10 mouse cellular contexts compared by ENCODE assay signal in the genomic region with DNA sequence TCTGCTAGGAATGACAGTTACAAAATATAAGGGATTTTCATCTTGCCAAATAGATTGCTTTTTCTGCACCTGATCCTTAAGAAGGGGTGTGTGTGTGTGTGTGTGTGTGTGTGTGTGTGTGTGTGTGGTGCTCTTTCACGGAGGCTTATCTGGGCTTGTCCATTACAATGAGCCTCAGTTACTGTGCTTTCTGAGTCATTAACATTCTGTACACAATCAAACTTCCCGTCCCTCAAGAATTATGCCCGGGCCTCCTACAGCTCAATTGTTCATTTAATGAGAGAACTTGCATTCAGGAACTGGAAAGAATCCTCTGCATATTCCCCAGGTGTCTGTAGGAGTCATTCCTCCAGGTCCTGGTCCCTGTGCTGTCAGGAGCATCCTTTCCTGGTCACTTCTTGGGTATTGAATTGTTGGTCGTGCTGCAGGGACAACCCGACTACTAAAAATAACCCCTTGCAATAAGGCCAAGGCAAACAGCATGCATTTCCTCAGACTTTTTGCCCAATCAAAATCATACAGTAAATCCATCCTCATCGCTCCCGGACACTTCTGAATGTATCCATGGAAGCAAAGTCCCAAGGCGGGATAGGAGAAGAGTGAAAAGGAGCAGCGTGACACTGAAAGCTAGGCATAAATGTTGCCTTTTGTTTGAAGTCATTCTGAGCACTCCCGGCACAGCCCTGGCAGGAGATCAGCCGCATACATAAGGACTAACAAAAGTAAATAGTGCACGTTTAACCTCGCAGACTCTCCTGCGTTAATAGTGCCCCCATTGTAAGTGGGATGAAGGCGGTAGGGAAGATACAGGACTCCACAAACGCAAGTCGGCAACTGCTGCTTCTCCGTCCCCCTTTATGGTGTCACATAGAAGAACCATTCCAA. TPM values are rescaled to one million over a fixed set of nuclear protein-coding genes. Genes with fewer than 3 reads are reported as not detected.
A peak's percentile ranks its signal among the peaks of the same experiment; 100 is the strongest.
DNase-seq lines count a peak whose midpoint lies in the region; ATAC-seq and TF ChIP-seq lines count a peak whose summit lies in the region.
"Had no signal": no experiment of that assay in that cellular context is flagged by ENCODE, and none has a peak within 500 bp of the region (broad histone marks: within the 10 kb centered on the region; RNA-seq: fewer than 3 reads in every experiment).

No protein-coding gene starts in this region.

- 0 out of 2 replicates have a peak, but pooled peaks cover 2% of the 10 kb centered on the region for H3K27me3 ChIP-seq in heart, embryonic 13.5 days (replicated peaks)
- H3K27me3 ChIP-seq in cerebellum, adult 2 months (ENCODE audit: control insufficient read depth, insufficient read depth, low read length), result no peaks in the 10 kb centered on the region
- H3K27me3 ChIP-seq in forebrain, embryonic 16.5 days (replicated peaks; ENCODE audit: control insufficient read depth, insufficient read depth, low read length), result no peaks in the 10 kb centered on the region
- H3K27me3 ChIP-seq in midbrain, embryonic 14.5 days (ENCODE audit: control insufficient read depth, insufficient read depth, low read length), result no peaks in the 10 kb centered on the region

- H3K27ac ChIP-seq in heart, embryonic 13.5 days (replicated peaks), result no peak overlapping the region
- H3K27ac ChIP-seq in cerebellum, adult 2 months (ENCODE audit: insufficient read depth, low read length), result peak overlapping the region; percentile 67
- peak overlapping the region; percentile 44 for H3K27ac ChIP-seq in forebrain, embryonic 16.5 days (ENCODE audit: low read length)
- peak overlapping the region; percentile 60 for H3K27ac ChIP-seq in midbrain, embryonic 14.5 days (replicated peaks; ENCODE audit: low read depth, low read length)
- H3K27ac ChIP-seq: liver, embryonic 15.5 days had no signal

- no peak for ATAC-seq in heart, embryonic 13.5 days (ENCODE audit: extremely low read depth, insufficient number of reproducible peaks, low FRiP score, low TSS enrichment)
- peak; percentile 46 for ATAC-seq in forebrain, embryonic 16.5 days
- ATAC-seq in midbrain, embryonic 14.5 days (ENCODE audit: low FRiP score, low TSS enrichment), result peak; percentile 69
- ATAC-seq: CD4-positive, CD25-positive, alpha-beta regulatory T cell, adult 4 months had no signal

- H3K4me2 ChIP-seq in heart, embryonic 13.5 days, result peak overlapping the region; percentile 68
- peak overlapping the region; percentile 59 for H3K4me2 ChIP-seq in forebrain, embryonic 16.5 days (ENCODE audit: low read length)
- peak overlapping the region; percentile 51 for H3K4me2 ChIP-seq in midbrain, embryonic 14.5 days (ENCODE audit: low read length)
- H3K4me2 ChIP-seq: liver, embryonic 15.5 days had no signal

- H3K4me1 ChIP-seq in heart, embryonic 13.5 days, result no peaks in the 10 kb centered on the region
- peaks cover 10% of the 10 kb centered on the region; the same call in 1 of the 2 replicates for H3K4me1 ChIP-seq in cerebellum, adult 2 months (ENCODE audit: control insufficient read depth, insufficient read depth, low read length)
- no peaks in the 10 kb centered on the region; the same call in 1 of the 2 replicates for H3K4me1 ChIP-seq in forebrain, embryonic 16.5 days (replicated peaks; ENCODE audit: control insufficient read depth, insufficient read depth, low read length)
- H3K4me1 ChIP-seq in midbrain, embryonic 14.5 days (ENCODE audit: control insufficient read depth, insufficient read depth, low read length), result no peaks in the 10 kb centered on the region
- H3K4me1 ChIP-seq: liver, embryonic 15.5 days had no signal

- DNase-seq in heart, postnatal 36 days, result no peak
- DNase-seq in cerebellum, adult 2 months, result peak; percentile 55 to 79
- peak; percentile 61 for DNase-seq in midbrain, embryonic 14.5 days
- DNase-seq in urinary bladder, postnatal 10 days (ENCODE audit: low spot score), result no peak
- no peak for DNase-seq in yolk sac, embryonic 10.5 days (ENCODE audit: low spot score)
- DNase-seq in adrenal gland, adult 8-10 months, result no peak

- no peaks in the 10 kb centered on the region for H3K36me3 ChIP-seq in heart, embryonic 13.5 days
- H3K36me3 ChIP-seq in forebrain, embryonic 16.5 days (ENCODE audit: control insufficient read depth, insufficient read depth), result no peaks in the 10 kb centered on the region
- no peaks in the 10 kb centered on the region for H3K36me3 ChIP-seq in midbrain, embryonic 14.5 days (ENCODE audit: control insufficient read depth, insufficient read depth, low read length)
- H3K36me3 ChIP-seq: liver, embryonic 15.5 days had no signal

- peak; percentile 49; the same call in 1 of the 2 replicates for TF ChIP-seq POLR2A in cerebellum, adult 2 months (IDR thresholded peaks at IDR 0.05; ENCODE audit: borderline replicate concordance, insufficient read depth, low read length)

- peak overlapping the region; percentile 40 for H3K9ac ChIP-seq in heart, embryonic 13.5 days
- peak overlapping the region; percentile 34; the same call in 1 of the 2 replicates for H3K9ac ChIP-seq in forebrain, embryonic 16.5 days (replicated peaks; ENCODE audit: low read depth, low read length)
- peak overlapping the region; percentile 20; the same call in 1 of the 2 replicates for H3K9ac ChIP-seq in midbrain, embryonic 14.5 days (replicated peaks; ENCODE audit: low read length)
- H3K9ac ChIP-seq: liver, embryonic 15.5 days had no signal

- intact Hi-C loops in heart, postnatal 36 days (cut with DNase I), result loop anchor here (1.0 kb wide), 1 partner anchor 35 kb away; no protein-coding TSS in a partner anchor

- WGBS in heart, embryonic 13.5 days, result 22% methylated on average over 18 of the region's 18 CpGs
- WGBS in cerebellum, adult 2 months, result 6% methylated on average over 18 of the region's 18 CpGs
- 15% methylated on average over 18 of the region's 18 CpGs for WGBS in forebrain, embryonic 16.5 days
- 23% methylated on average over 18 of the region's 18 CpGs for WGBS in midbrain, embryonic 14.5 days

- no peak for TF ChIP-seq CTCF in cerebellum, adult 2 months (IDR thresholded peaks at IDR 0.05; ENCODE audit: borderline replicate concordance, insufficient read depth, low read depth, low read length)

- no peaks in the 10 kb centered on the region for H3K9me3 ChIP-seq in heart, embryonic 13.5 days
- H3K9me3 ChIP-seq in forebrain, embryonic 16.5 days (ENCODE audit: control insufficient read depth, low read length), result no peaks in the 10 kb centered on the region
- H3K9me3 ChIP-seq in midbrain, embryonic 14.5 days (ENCODE audit: control insufficient read depth, low read length), result no peaks in the 10 kb centered on the region
- H3K9me3 ChIP-seq: liver, embryonic 15.5 days had no signal

- H3K4me3 ChIP-seq in heart, embryonic 13.5 days, result peak overlapping the region; percentile 41
- peak overlapping the region; percentile 57 for H3K4me3 ChIP-seq in cerebellum, adult 2 months (replicated peaks; ENCODE audit: insufficient read depth, low read depth, low read length)
- peak overlapping the region; percentile 41 for H3K4me3 ChIP-seq in forebrain, embryonic 16.5 days (replicated peaks; ENCODE audit: low read length)
- H3K4me3 ChIP-seq in midbrain, embryonic 14.5 days (replicated peaks; ENCODE audit: low read depth, low read length), result peak overlapping the region; percentile 18
- H3K4me3 ChIP-seq: liver, embryonic 15.5 days had no signal

RNA-seq across cellular contexts. Expression of gene Ndp, which starts 1.1 kb away (rescaled TPM):
- 1.1 and 1.6 TPM in 2 replicates for polyA plus RNA-seq in heart, embryonic 13.5 days (2015; fragmentation: Nextera tagmentation; extraction: Ambion mirVana)
- total RNA-seq in heart, postnatal 36 days (2021), result not detected
- 14.7 and 15.0 TPM in 2 replicates for polyA plus RNA-seq in cerebellum, adult 2 months (2012; rRNA removed)
- polyA plus RNA-seq in forebrain, embryonic 16.5 days (2015; fragmentation: Nextera tagmentation; extraction: Ambion mirVana), result 7.2 and 9.2 TPM in 2 replicates
- 9.4 and 10.2 TPM in 2 replicates for polyA plus RNA-seq in midbrain, embryonic 14.5 days (2014; fragmentation: Nextera tagmentation; extraction: Ambion mirVana)
- under 1 TPM in 3 of 4 experiments, not detected in 1; 0.13 to 0.20 (median 0.14) TPM for total RNA-seq in adrenal gland, adult 8-10 months (2022)
- polyA plus RNA-seq: CD4-positive, CD25-positive, alpha-beta regulatory T cell, adult 4 months; liver, embryonic 15.5 days had no signal

Comparison
In these comparisons a context has a peak if more than half of its experiments do, and no peak if none do; other contexts are left out.
1. DNase-seq: peak in cerebellum, adult 2 months (2 of 2) and midbrain, embryonic 14.5 days (single experiment); none in heart, postnatal 36 days (0 of 2), urinary bladder, postnatal 10 days (single experiment), yolk sac, embryonic 10.5 days (single experiment) and adrenal gland, adult 8-10 months (single experiment).
2. Peak in every context shown above with its lines, with median percentiles within 50 percentile points of each other: H3K4me2 ChIP-seq, H3K4me3 ChIP-seq and H3K9ac ChIP-seq.